In the genomic region with DNA sequence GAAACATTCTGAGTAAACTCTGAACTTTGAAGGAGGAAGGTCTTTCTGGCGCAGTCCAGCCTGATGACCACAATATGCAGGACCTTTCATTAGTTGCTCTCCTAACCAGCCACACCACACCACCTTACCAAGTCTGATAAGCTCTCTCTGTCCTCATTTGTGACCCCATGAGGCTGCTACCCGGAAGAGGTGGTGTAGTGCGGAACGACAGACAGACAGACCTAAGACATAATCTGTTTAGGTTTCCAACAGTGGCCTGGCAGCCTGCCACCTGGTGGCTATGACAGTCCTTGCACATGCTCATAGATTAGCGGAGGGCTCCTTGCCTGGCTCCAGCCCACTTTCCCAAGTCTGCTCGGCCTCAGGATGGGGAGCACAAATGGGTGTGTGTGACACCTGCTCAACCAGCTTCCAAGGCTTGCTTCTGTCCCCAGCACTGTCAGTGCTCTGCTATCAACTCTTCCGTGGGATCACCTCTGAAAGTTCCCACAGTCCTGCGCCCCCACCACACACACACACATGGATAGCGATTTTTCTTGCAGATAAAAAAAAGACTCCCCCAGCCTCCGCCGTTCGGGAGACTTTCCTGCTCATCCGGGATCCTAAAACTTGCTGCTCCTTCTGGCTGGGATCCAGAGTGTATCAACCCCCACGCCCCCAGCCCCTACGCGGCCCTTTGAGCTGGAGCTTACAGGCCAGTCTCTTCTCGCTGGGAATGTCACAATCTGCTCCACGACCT, we compare ENCODE assay signal across 8 mouse cellular contexts. TPM values are rescaled to one million over a fixed set of nuclear protein-coding genes. Genes with fewer than 3 reads are reported as not detected.
DNase-seq lines count a peak whose midpoint lies in the region; ATAC-seq lines count a peak whose summit lies in the region.

No protein-coding gene starts in this region.

- no peaks in the 10 kb centered on the region for H3K36me3 ChIP-seq in forebrain, embryonic 10.5 days (replicated peaks)
- no peaks in the 10 kb centered on the region for H3K36me3 ChIP-seq in hindbrain, embryonic 13.5 days
- no peaks in the 10 kb centered on the region for H3K36me3 ChIP-seq in midbrain, embryonic 13.5 days
- no peaks in the 10 kb centered on the region; the same call in 1 of the 2 replicates for H3K36me3 ChIP-seq in splenic B cell, adult 2 months (ENCODE audit: control insufficient read depth, insufficient read depth, low read length, poor library complexity, severe bottlenecking)

- intact Hi-C loops in left cerebral cortex, postnatal 4 days (cut with DNase I) = no loop called here

- H3K27me3 ChIP-seq in forebrain, embryonic 10.5 days (ENCODE audit: poor library complexity, severe bottlenecking) = peaks cover 100% of the 10 kb centered on the region
- peaks cover 82% of the 10 kb centered on the region for H3K27me3 ChIP-seq in hindbrain, embryonic 13.5 days
- peaks cover 86% of the 10 kb centered on the region for H3K27me3 ChIP-seq in midbrain, embryonic 13.5 days
- no peaks in the 10 kb centered on the region for H3K27me3 ChIP-seq in splenic B cell, adult 2 months (ENCODE audit: control insufficient read depth, insufficient read depth, low read length, poor library complexity, severe bottlenecking)

- 21% methylated on average over 18 of the region's 18 CpGs for WGBS in forebrain, embryonic 10.5 days
- 20% methylated on average over 18 of the region's 18 CpGs for WGBS in hindbrain, embryonic 13.5 days
- WGBS in midbrain, embryonic 13.5 days = 20% methylated on average over 18 of the region's 18 CpGs

- H3K4me1 ChIP-seq in forebrain, embryonic 10.5 days = peaks cover 57% of the 10 kb centered on the region
- H3K4me1 ChIP-seq in hindbrain, embryonic 13.5 days (replicated peaks) = peaks cover 40% of the 10 kb centered on the region
- peaks cover 28% of the 10 kb centered on the region for H3K4me1 ChIP-seq in midbrain, embryonic 13.5 days (replicated peaks)

- peak overlapping the region; percentile 41 for H3K4me3 ChIP-seq in forebrain, embryonic 10.5 days
- peak overlapping the region; percentile 29 for H3K4me3 ChIP-seq in hindbrain, embryonic 13.5 days
- peak overlapping the region; percentile 33 for H3K4me3 ChIP-seq in midbrain, embryonic 13.5 days (replicated peaks)

- ATAC-seq in hindbrain, embryonic 13.5 days (ENCODE audit: low FRiP score) = 0 out of 2 replicates have a peak, but pooled peaks have one; percentile 6
- ATAC-seq in midbrain, embryonic 13.5 days = peak; percentile 43

- no peak overlapping the region for H3K27ac ChIP-seq in forebrain, embryonic 10.5 days
- no peak overlapping the region for H3K27ac ChIP-seq in hindbrain, embryonic 13.5 days
- H3K27ac ChIP-seq in midbrain, embryonic 13.5 days = no peak overlapping the region

- H3K4me2 ChIP-seq in hindbrain, embryonic 13.5 days = peak overlapping the region; percentile 52
- H3K4me2 ChIP-seq in midbrain, embryonic 13.5 days (replicated peaks) = peak overlapping the region; percentile 51

- H3K9me3 ChIP-seq in forebrain, embryonic 10.5 days = no peaks in the 10 kb centered on the region
- no peaks in the 10 kb centered on the region for H3K9me3 ChIP-seq in hindbrain, embryonic 13.5 days
- H3K9me3 ChIP-seq in midbrain, embryonic 13.5 days = no peaks in the 10 kb centered on the region

- H3K9ac ChIP-seq in hindbrain, embryonic 13.5 days = peak overlapping the region; percentile 46; the same call in 1 of the 2 replicates
- peak overlapping the region; percentile 44; the same call in 1 of the 2 replicates for H3K9ac ChIP-seq in midbrain, embryonic 13.5 days (replicated peaks)

- peak; percentile 76 for DNase-seq in gastrocnemius, postnatal 10 days
- DNase-seq in gastrocnemius, adult 8-10 months (ENCODE audit: low spot score in 2 of 2) = no peak
- peak; percentile 70 for DNase-seq in adrenal gland, adult 2 months
- DNase-seq in forebrain, embryonic 10.5 days (ENCODE audit: extremely low spot score, low spot score) = peak; percentile 65
- peak; percentile 84 for DNase-seq in left cerebral cortex, postnatal 4 days
- peak; percentile 85 for DNase-seq in splenic B cell, adult 2 months (ENCODE audit: low read depth, low spot score)

RNA-seq across cellular contexts. Expression of gene Gpr132, which starts 5.6 kb away (rescaled TPM):
- under 1 TPM in 1 of 2 experiments, not detected in 1; 0.09 TPM for total RNA-seq in gastrocnemius, postnatal 10 days (2021)
- not detected for total RNA-seq in gastrocnemius, adult 8-10 months (2022)
- under 1 TPM; 0.26 to 0.59 TPM for total RNA-seq in adrenal gland, adult 2 months (2021)
- polyA plus RNA-seq in adrenal gland, adult 2 months (2012; rRNA removed) = 1.3 TPM in 2 replicates
- 0.06 and 0.07 TPM in 2 replicates for polyA plus RNA-seq in forebrain, embryonic 10.5 days (2016; fragmentation: Nextera tagmentation; extraction: Ambion mirVana)
- not detected in 2 replicates for polyA plus RNA-seq in hindbrain, embryonic 13.5 days (2015; fragmentation: Nextera tagmentation; extraction: Ambion mirVana)
- not detected for total RNA-seq in left cerebral cortex, postnatal 4 days (2021)
- polyA plus RNA-seq in midbrain, embryonic 13.5 days (2015; fragmentation: Nextera tagmentation; extraction: Ambion mirVana) = not detected in 2 replicates

RNA-seq across cellular contexts. Expression of gene Cdca4, which starts 44.4 kb away (rescaled TPM):
- 10 to 100 TPM in 1 of 2 experiments, 1 to 10 TPM in 1; 9.4 to 12.0 TPM for total RNA-seq in gastrocnemius, postnatal 10 days (2021)
- 1 to 10 TPM; 1.9 to 2.8 (median 2.5) TPM for total RNA-seq in gastrocnemius, adult 8-10 months (2022)
- 10 to 100 TPM; 11.0 to 13.0 TPM for total RNA-seq in adrenal gland, adult 2 months (2021)
- 8.1 and 9.4 TPM in 2 replicates for polyA plus RNA-seq in adrenal gland, adult 2 months (2012; rRNA removed)
- polyA plus RNA-seq in forebrain, embryonic 10.5 days (2016; fragmentation: Nextera tagmentation; extraction: Ambion mirVana) = 189 and 199 TPM in 2 replicates
- 55.3 and 60.5 TPM in 2 replicates for polyA plus RNA-seq in hindbrain, embryonic 13.5 days (2015; fragmentation: Nextera tagmentation; extraction: Ambion mirVana)
- total RNA-seq in left cerebral cortex, postnatal 4 days (2021) = 10 to 100 TPM; 18.5 to 19.8 TPM
- polyA plus RNA-seq in midbrain, embryonic 13.5 days (2015; fragmentation: Nextera tagmentation; extraction: Ambion mirVana) = 82.7 and 85.0 TPM in 2 replicates

RNA-seq across cellular contexts. Expression of gene Jag2, which starts 56.0 kb away (rescaled TPM):
- total RNA-seq in gastrocnemius, postnatal 10 days (2021) = 10 to 100 TPM; 29.4 to 40.0 TPM
- total RNA-seq in gastrocnemius, adult 8-10 months (2022) = 10 to 100 TPM; 22.3 to 31.0 (median 26.7) TPM
- total RNA-seq in adrenal gland, adult 2 months (2021) = 1 to 10 TPM; 3.5 to 6.1 TPM
- 12.8 and 25.8 TPM in 2 replicates for polyA plus RNA-seq in adrenal gland, adult 2 months (2012; rRNA removed)
- 2.3 and 3.8 TPM in 2 replicates for polyA plus RNA-seq in forebrain, embryonic 10.5 days (2016; fragmentation: Nextera tagmentation; extraction: Ambion mirVana)
- 8.4 and 10.7 TPM in 2 replicates for polyA plus RNA-seq in hindbrain, embryonic 13.5 days (2015; fragmentation: Nextera tagmentation; extraction: Ambion mirVana)
- 10 to 100 TPM; 76.5 to 97.2 TPM for total RNA-seq in left cerebral cortex, postnatal 4 days (2021)
- polyA plus RNA-seq in midbrain, embryonic 13.5 days (2015; fragmentation: Nextera tagmentation; extraction: Ambion mirVana) = 9.4 and 10.5 TPM in 2 replicates

Comparison
In these comparisons a context has a peak if more than half of its experiments do, and no peak if none do; other contexts are left out.
1. DNase-seq: peak in gastrocnemius, postnatal 10 days (single experiment), adrenal gland, adult 2 months (single experiment), forebrain, embryonic 10.5 days (single experiment), left cerebral cortex, postnatal 4 days (single experiment) and splenic B cell, adult 2 months (single experiment); none in gastrocnemius, adult 8-10 months (0 of 2).
2. Peak in every context shown above with its lines, with median percentiles within 50 percentile points of each other: H3K4me3 ChIP-seq.